Mouse (Mus musculus) testis, adult 2 months (tissue): ENCODE results near the gene Mbip.

ENCODE experiments used
- CTCF ChIP-seq: fragments of 200-500 bp; IDR thresholded peaks from 2 replicates; pipeline ENCODE4 v1.5.1; 2012; ENCODE audit warnings: low read depth, mild to moderate bottlenecking, inconsistent platforms, low read length, moderate library complexity; ENCODE audit not compliant: control insufficient read depth, insufficient read depth, insufficient replicate concordance
- POLR2A ChIP-seq: fragments of 200-500 bp; IDR thresholded peaks from 2 replicates; pipeline ENCODE4 v1.6.1; 2012; ENCODE audit warnings: low read depth, mild to moderate bottlenecking, inconsistent platforms, low read length, moderate library complexity; ENCODE audit not compliant: control insufficient read depth

- no peak for TF ChIP-seq CTCF
- TF ChIP-seq POLR2A, result no peak
Measured at GRCm38 (mm10) chr12:56297921-56298830, 47.5 kb downstream of the Mbip start.
